Mouse (Mus musculus): ENCODE data around the gene Lrrn2.

- TF ChIP-seq CTCF (IDR thresholded peaks at IDR 0.05; ENCODE audit: borderline replicate concordance, control insufficient read depth, extremely low read depth, insufficient read depth, low read length, poor library complexity), result no peak
- TF ChIP-seq POLR2A (IDR thresholded peaks at IDR 0.05; ENCODE audit: control insufficient read depth, extremely low read depth, insufficient read depth, low read length, poor library complexity), result no peak
These were observed 19.0 kb downstream of the Lrrn2 start for GRCm38 (mm10) chr1:132899029-132899428.
